Mouse (Mus musculus): Measurements from ENCODE around the gene Nckap5l. TPM values are rescaled to one million over a fixed set of nuclear protein-coding genes. Genes with fewer than 3 reads are reported as not detected.
A peak's percentile ranks its signal among the peaks of the same experiment; 100 is the strongest.
"Not testable (repeated sequence)": the region's sequence is repeated elsewhere in the genome, so short reads cannot be mapped to it uniquely, and the experiment has no call there.

Gene Nckap5l
- total RNA-seq, 2 experiments from 2014 or later: 1.6 to 1.9 TPM

DNA sequence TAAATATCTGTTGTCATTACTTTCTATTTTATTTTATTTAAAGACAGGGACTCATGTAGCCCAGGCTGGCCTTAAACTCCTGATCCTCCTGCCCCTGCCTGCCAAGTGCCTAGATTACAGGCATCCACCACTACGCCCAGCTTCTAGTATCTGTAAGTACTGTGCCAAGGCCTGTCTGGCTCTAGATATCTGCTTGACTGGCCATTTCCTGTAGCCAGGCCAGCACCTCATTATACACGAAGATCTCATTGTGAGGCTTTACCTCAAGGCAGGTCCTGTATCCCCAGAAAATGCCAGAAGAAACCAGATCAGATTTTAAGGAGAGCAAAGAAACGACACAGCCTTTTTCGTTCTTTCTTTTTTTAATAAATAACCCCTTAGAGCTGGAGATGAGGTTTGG is 12.2 kb upstream of the Nckap5l start:
- DNase-seq (ENCODE audit: low spot score): no peak

DNA sequence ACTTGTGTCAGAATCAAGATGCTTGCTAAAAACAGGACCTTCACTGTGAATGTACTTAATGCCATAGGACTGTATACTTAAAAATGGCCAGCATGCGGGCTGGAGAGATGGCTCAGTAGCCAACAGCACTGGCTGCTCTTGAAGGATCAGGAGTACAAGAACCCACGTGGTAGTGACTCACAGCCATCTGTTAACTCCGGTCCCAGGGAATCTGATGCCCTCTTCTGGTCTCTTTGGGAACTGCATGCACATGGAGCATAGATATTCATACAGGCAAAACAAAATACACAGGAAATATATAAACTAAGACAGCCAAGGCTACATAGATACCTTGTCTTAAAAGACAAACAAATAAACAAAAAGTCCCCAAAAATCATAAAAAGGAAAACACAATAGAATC is 11.5 kb upstream of the Nckap5l start:
- peak; percentile 81 for DNase-seq (ENCODE audit: low spot score)

DNA sequence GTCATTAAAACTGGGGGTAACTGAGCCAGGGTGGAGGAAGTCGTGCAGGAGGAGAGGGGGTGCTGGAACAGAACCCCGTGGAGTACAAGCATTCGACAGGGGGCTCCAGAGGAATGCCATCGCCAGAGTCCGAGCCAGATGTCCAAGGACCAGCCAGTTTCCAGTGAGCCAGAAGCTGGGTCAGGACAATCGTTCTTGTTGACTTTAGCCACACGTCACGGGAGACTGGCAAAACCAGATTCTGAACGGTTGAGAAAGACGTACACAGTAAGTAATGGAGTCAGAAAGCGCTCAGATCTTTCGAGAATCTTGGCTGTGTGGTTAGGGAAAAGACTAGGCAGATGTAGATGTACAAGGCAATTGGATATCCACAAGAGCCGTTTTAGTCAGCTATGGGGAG is 5.6 kb upstream of the Nckap5l start:
- no peak for DNase-seq (ENCODE audit: low spot score)

DNA sequence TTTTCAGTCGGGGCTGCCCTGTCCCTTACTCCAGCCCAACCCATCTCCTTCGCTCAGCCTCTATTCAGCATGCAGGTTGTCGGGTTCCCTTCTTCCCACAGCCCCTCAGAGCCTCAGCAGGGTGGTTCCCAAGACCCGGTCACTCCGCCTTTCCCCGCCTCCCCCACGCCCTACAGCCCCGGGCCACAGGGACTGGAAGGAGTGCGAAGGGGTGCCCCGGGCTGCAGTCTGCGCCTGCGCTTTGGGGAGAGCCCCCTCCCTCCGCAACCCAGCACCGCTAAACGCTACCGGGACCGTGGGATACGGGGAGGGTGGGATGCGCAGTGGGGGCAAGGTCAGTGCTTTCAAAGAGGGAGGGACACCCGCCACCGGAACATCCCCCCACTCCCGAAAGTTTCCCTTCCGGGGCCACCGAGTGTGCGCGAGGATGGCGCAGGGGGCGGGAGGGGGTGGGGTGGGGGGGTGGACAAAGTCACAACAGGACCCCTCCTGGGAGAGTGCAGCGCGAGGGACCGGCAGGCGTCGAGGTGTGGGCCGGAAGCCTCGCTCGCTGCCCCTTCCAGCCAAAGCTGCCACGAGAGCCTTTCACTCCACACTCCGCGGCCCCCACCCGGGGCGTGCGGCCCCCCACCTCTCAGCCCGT is 464 bp downstream of the Nckap5l start:
- peak; percentile 61 for DNase-seq (ENCODE audit: low spot score)

DNA sequence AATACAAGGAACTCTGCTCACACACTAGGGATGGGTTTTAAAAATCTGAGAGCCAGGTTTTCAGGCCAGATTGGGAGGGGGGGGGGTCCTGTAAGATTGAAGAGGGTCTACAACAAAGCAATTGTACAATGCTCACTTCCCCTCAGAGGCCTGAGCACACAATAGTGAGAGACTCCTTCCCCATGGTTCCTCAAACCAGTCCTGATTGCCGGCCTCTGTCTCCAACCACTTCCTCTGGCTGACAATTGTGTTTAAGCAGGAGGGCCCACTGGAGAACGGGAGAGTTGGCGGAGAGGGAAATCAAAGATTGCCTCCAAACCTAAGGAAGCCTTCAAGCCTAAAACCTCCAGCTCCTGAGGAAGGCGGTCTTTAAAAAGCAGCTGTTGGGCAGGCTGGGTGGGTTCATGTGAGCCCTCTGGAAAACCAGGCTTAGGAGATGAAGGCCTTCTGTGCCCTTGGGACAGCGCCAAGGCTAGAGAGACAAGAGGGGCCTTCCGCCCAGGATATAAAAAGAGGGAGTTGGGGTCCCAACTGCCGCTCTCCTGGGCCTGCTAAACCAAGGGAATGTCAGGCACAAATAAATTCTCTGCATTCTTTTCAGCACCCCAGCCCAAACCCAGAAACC is 1.1 kb downstream of the Nckap5l start:
- DNase-seq (ENCODE audit: low spot score): no peak

DNA sequence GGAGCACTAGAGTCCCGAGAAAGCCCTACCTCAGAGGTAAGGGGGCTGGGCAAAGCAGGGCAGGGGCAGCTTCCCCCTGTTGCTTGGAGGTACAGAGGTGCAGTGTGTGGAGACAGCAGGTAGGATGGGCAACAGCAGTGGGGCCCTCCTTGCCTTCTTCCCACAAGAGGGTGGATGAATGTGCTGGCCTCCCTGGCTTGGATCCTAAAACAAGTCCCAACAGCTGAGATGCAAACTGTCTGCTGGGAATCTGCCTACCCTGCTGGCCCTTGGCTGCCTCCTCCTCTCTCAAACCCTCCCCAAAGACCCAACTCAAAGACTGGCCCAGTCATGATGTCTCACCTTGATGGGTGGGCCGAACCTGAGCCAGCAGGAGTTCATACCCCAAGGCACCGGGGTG is 2.1 kb downstream of the Nckap5l start:
- DNase-seq (ENCODE audit: low spot score): no peak

DNA sequence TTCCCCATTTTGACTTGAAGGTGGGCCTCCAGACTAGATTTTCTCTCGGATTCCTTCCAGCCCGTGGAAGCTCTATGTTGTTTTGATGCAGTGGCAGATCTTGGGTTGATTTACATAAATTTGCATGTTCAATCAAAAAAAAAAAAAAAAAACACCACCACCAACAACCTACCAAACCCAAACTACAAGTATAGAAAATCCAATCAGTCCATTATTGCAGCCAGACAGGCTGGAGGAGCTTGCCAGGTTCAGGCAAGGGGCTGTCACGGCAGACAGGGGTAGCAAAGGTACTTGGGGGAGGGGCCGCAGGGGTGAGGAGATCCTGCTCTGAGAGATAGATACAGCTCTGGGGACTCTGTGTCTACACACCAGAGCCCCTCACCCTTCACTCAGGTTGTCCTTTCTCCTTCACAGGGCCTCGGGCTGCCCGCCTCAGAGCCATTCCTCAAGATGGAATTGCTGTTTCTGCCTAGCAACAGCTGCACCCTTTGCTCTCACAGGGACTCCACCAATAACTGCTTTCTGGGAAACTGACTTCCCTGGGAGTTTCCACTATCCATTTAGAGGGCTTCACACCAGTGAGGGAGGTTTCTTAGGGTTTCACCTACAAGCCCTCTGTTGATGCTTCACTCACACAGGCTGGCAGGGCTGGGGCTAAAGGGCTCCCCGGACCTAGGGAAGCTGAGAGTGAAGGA is 2.8 kb downstream of the Nckap5l start:
- DNase-seq (ENCODE audit: low spot score): no peak

DNA sequence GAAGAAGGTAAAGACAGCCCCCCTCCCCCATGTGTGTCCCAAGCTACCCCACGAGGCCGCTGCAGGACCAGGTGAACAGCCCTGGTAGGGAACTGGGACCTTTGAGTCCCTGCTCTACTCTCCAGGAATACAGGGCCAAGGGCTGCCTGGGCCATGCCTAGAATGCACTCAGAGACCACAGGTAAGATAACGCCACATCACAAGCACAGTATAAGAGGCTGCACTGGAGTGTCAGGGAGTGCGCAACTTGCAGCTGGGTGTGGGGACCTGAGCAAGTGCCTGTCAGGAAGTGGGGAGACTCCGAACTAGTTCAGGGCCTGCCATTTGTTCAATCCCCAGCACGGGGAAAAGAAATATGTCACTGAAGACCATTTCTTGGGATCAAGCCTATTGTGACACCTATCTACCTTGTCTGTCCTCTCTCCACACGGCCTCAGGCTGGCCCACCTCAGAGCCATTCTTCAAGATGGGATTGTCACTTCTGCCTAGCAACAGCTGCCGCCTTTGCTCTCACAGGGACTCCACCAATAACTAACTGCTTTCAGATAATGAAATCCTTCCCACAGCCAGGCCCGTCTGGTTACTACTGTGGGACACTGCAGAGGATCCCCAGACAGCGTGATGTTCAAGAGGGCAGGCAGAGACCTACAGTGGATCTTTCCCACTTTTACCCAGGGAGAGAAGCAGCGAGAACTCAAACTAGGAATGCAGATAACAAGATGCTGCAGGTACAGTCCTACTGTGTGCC is 4.2 kb downstream of the Nckap5l start:
- no peak for DNase-seq (ENCODE audit: low spot score)

DNA sequence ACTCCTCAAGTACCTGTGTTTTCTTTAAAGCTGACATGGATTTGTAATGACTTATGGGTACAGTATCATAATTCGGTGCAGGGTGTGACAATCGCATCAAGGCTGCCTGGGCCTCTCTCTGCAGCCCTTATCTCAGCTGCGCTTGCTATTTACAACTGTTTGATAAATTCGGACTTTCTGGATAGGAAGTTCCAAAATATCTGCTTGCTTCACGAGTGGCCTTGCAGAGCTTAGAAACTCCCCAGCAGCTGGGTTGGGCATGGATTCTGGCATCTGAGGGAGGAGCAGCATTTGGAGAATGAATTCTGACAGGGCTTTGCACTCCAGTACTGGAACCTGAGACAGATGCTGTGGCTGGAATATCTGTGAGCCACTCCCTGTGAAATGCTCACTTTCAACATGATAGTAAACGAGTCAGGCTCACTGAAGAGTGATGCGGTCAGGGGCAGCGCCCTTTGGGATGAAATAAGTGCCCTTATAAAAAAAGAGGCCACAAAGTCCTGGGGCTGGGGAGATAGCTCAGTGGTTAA is 7.7 kb downstream of the Nckap5l start:
- no peak for DNase-seq (ENCODE audit: low spot score)

DNA sequence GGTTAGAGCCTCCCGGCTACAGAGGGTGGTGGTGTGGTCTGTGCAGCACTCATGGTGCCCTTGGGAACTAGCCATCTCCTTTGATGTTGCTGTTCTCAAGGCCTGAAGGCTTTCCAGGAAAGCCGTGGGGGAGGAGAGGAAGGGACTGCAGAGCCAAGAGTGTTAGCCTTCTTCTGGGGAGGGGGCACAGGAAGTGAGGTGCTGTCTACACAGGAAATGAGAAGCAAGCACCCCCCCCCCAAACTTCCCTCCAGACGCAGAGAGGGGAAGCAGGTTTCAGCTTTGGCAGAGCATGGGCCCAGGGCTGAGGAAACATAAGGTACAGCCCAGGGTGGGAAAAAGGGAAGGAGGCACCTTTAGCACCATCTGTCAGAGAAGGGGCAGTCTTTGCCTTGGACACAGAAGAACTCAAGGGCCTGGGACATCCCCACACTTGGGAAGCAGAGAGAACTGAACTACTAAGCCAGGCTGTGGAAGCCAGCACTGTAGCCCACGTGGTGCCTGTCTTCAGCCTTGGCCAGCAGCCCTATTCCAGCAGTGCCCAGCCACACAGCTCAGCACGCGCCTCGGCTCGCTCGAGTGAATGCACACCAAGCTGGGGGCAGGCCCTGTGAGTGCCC is 8.3 kb downstream of the Nckap5l start:
- DNase-seq (ENCODE audit: low spot score): peak; percentile 51

DNA sequence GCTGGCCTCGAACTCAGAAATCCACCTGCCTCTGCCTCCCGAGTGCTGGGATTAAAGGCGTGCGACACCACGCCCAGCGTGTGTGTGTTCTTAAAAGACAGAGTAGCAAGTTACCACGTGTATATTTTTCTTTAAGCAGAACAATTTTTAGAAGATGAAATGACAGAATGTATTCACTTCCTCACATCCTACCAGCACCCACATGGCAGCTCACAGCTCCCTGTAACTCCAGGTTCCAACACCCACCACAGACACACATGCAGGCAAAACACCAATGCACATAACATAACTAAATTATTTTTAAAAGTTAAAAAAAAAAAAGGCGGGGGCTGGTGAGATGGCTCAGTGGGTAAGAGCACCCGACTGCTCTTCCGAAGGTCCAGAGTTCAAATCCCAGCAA is 11.4 kb downstream of the Nckap5l start:
- not testable (repeated sequence) for DNase-seq (ENCODE audit: low spot score)

DNA sequence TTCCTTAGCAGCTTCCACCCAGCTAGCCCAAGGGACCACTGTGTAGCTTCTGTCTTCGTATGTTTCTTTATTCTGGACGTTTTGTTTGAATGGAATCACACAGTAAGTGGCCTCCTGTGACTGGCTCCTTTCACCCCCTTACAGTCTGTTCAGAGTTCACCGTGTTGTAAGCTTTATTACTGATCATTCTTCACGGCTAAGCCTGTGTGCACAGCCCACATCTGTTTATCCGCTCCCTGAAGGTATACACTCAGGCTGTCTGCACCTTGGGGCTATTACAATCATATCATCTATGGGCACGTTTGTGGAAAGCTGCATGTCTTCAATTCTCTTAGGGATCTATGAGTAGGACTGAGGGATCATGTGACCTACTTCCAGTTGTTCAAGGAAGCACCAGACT is 12.0 kb downstream of the Nckap5l start:
- DNase-seq (ENCODE audit: low spot score): no peak

DNA sequence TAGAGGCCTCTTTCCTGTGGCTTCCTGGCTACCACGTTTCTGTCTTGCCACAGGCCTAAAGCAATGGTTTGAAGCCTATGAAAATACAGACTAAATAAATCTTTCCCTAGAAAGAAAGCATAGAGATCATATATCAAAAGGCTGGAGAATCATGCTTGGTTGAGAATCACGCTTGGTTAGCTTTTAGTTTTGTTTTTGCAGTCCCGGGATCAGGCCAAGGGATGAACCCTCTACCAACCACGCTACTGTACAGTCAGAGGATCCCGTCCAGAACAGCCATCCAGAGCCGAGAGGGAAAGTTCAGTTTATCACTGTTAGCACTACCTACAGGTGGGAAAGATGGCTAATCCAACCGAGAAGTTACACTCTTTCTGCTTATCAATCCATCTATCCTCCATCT is 15.2 kb downstream of the Nckap5l start:
- DNase-seq (ENCODE audit: low spot score): no peak

DNA sequence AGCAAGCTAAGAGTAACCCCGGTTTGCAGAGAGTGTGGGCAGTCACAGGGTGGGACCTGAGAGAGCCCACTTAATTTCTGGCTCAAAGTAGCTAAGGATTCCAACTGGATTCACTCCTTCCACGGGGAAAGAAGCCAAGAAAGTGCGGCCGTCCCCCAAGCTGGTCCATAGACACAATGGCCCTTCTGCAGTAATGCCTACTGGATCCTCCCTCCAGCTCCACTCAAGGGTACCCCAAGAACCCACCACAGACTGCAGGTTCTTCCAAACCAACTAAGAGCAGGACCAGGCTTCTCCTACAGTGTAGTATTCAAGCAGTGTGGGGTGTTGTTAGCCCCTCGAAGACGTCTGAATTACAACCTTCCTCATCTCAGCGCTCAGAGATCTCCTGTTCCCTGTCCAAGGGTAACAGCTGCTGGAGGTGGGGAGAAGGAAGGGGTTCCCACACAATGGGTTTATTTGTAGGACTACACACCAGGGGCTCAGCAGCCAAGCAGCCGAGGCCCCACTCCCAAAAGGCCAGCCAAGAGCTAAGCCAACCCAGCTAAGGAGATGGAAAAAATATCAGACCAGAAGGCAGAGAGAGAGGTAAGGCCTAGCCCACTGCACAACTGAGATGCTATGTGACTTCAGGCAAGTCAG is 16.6 kb downstream of the Nckap5l start:
- no peak for DNase-seq (ENCODE audit: low spot score)

DNA sequence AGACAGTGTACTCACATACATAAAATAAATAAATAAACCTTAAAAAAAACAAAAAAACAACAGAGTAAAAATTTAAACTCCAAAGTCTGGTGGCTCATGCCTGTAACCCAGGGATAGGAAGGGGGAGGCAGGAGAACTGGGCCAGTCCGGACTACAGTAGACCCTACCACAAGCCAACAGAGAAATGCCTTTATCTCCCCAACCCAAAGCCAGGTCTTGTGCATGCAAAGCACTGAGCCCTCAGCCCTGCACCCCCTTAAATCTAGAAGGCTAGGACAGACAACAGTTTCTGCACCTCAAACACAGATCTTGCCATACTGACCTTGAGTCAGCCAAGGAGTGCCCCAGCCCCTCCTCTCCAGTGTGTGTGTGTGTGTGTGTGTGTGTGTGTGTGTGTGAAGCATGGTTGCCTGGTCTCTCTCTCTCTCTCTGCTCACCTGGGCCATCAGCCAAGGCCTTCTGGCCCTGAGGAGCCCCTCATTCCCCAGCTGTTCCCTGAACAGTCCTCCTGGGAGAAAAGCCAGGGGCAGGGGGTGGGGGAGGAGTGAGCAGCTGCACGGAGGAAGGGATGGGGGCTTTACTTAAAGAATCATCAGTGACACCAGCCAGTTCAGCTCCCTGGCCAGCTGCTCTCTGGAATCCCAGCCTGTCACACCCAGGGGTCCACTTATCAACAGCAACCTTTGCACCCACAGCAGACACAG is 17.3 kb downstream of the Nckap5l start:
- no peak for DNase-seq (ENCODE audit: low spot score)

DNA sequence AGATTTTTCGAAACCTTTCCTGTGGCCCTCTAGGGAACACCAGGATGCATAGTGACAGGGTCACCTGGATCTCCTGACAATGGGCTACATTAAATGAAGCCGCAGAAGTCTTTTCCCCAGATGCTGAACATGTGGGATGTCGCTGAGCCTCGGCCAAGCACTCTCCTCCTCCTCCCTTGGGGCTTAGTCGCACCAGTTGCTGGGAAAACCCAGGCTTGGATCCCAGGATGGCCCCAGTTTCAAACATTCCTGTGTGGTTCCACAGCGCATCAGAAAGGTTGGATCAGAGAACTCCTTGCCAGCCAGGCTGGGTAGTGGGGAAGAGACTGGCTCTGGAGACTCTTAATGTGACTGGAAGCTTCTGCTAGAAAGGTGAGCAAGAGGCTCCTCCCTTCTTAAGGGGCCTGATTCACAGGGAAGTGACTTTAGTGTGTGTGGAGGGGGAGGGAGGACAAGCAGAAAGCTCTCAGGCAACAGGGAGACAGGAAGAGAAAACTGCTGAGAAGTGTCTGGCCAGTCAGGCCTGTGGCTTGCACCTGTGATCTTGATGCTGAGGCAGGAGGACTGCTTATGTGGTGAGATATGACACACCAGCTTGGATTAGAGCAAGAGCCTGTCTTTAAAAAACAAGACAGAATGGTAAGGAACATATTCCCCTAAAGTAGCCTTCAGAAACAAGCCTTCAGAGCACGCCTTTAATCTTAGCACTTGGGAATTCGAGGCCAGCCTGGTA is 18.4 kb downstream of the Nckap5l start:
- DNase-seq (ENCODE audit: low spot score): no peak

DNA sequence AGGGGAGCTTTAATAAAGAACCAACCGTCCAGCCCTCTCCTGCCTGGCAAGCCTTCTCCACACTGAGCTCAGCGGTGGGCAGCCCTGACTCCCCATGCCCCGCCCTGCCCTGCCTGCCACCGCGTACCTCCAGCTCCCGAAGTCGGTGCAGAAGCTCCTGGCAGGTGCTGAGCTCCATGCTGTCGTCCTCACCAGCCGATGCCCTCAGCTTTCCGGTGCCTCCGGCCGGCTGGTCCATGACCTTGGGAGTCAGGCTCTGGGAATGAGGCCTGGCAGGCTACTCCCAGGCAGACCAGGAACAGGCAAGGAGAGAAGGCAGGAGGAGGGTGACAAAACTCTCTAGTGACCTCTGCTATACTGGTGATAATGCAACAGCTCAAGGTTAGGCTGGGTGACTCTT is 23.6 kb downstream of the Nckap5l start:
- DNase-seq (ENCODE audit: low spot score): no peak

DNA sequence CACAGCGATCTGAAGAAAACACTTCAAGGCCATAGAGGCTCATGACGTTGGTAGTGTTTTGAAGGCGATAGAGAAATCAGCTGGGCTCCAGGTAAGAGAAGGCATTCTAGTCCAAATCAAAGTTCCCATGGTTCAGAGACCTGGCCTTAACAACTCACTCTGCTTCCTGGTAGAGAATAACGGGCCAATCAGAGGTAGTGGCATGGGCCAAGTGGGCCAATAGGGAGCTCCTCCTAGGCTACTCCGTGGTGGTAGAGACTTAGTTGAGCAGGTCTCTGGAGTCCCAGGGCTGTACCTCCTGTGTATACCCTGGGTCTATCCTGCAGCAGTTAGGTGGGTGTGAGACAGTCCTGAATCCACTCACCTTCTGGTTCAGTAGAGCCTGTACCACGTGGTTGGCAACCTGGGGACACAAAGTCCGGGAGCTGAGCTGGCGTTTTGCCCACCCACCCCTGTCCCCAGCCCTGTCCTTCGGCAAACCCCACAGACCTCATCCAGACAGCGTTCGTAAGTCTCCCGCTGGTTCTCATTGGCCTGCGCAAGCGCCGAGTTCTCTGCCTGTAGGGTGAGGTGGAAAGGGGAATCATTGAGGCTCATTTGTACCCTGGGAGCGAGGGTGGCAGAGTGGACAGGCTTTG is 24.3 kb downstream of the Nckap5l start:
- DNase-seq (ENCODE audit: low spot score): no peak

DNA sequence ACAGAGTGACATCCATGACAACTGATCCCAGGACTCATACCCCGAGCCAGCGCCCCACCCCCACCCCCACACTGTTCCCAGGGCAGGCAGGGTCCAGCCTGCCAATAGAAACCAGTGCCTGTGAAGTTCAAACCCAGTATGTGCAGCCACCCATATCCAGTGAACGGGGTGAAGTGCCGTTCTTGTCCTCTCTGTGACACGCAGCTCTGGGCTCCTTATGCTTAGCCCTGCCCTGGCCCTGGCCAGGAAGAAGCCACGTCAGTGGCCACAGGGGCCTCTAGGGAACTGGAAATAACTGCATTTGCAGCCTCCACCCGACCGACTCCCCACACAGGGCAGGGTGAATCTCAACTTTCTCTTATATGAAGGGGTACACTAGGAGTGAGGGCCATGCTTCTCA is 25.6 kb downstream of the Nckap5l start:
- DNase-seq (ENCODE audit: low spot score): peak; percentile 40

All from gastrocnemius, adult 18-20 months (tissue).